Mouse (Mus musculus): Measurements from ENCODE around the gene Ldb3.

DNA sequence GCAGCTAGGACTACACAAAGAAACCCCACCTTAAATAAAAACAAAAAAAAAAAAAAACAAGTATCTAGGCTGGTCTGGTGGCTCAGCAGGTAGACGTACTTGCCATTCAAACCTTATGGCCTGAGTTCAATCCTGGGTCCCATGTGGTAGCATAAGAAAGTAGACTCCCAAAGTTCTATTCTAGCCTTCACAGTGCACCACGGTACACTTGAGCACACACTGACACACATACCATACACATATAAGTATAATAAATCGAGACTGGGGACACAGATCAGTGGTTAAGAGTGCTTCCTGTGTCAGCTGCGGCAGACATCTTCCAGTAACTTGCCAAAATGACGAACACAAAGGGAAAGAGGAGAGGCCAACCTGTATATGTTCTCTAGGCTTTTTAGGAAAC lies 72.6 kb downstream of the Ldb3 start:
- no peak for TF ChIP-seq EP300 (IDR thresholded peaks at IDR 0.05; ENCODE audit: low read depth)
- TF ChIP-seq CTCF (IDR thresholded peaks at IDR 0.05; ENCODE audit: low read depth): no peak
